Mouse (Mus musculus): ENCODE data around the gene Thra.
"Not testable (repeated sequence)": the region's sequence is repeated elsewhere in the genome, so short reads cannot be mapped to it uniquely, and the experiment has no call there.

Gene Thra

GRCm38 (mm10) chr11:98740393-98741050 lies at the start of gene Thra:
TSS of gene Thra (plus strand) at chr11:98740638.
- no peak for DNase-seq (ENCODE audit: low read depth, low spot score)

GRCm38 (mm10) chr11:98693201-98693600 lies 47.2 kb upstream of the Thra start:
- DNase-seq (ENCODE audit: low read depth, low spot score), result no peak

DNA sequence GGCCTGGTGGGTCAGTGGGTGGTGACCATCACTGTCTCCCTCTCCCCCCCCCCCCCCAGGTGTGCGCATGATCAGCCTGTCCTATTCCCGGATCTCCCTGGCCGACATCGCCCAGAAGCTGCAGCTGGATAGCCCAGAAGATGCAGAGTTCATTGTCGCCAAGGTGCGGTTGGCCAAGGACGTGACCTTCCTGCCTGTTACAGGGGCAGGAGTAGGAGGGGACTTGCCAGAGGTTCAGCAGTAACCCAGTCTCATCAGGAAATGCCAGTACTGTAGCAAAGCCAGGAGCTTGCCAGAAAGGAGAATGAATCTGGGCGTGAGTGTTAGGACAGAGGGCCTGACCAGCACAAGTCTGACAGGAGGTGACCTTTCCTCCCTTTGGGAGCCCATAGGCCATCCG lies 46.7 kb upstream of the Thra start:
- no peak for DNase-seq (ENCODE audit: low read depth, low spot score)

GRCm38 (mm10) chr11:98694301-98694700 lies 46.1 kb upstream of the Thra start:
- DNase-seq (ENCODE audit: low read depth, low spot score), result no peak

GRCm38 (mm10) chr11:98695408-98695807 lies 45.0 kb upstream of the Thra start:
- no peak for DNase-seq (ENCODE audit: low read depth, low spot score)

- DNase-seq (ENCODE audit: low read depth, low spot score), result no peak
Observed at GRCm38 (mm10) chr11:98696454-98697216, 43.8 kb upstream of the Thra start.

DNA sequence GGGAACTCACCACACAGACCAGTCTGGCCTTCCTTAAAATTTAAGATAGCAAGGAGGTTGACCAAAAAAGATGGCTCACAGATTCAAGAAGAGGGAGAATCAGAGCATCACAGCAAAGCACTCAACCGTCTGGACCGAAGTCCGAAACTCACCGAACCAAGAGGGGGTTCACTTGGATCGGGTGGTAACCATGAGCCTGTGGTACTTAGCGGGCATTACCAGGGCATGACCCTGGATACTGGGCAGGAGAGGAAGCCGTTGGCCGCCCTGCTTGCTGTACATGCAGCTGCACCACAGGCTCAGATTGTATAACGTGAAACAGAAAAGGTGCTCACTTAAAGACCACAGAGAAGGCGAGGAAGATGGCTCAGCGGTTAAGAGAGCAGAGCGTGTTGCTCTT lies 43.2 kb upstream of the Thra start:
- no peak for DNase-seq (ENCODE audit: low read depth, low spot score)

- no peak for DNase-seq (ENCODE audit: low read depth, low spot score)
Observed at GRCm38 (mm10) chr11:98698849-98699640, 41.4 kb upstream of the Thra start.

DNA sequence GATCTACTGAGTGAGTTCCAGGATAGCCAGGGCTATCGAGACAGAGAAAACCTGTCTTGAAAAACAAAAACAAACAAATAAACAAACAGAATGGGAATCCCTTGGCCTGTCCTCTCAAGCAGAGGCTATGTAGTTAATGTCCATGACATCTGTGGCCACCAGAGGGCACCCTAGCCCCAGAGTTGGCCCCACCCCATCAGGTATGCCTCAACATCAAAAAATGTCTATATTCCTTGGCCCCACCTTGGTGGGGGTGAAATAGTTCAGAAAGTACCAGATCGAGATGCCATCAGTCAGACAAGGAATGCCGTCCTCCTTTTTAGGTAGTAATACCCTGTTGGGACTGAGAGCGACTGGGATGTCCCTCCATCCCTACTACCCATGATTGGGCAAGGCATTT lies 40.5 kb upstream of the Thra start:
- no peak for DNase-seq (ENCODE audit: low read depth, low spot score)

DNA sequence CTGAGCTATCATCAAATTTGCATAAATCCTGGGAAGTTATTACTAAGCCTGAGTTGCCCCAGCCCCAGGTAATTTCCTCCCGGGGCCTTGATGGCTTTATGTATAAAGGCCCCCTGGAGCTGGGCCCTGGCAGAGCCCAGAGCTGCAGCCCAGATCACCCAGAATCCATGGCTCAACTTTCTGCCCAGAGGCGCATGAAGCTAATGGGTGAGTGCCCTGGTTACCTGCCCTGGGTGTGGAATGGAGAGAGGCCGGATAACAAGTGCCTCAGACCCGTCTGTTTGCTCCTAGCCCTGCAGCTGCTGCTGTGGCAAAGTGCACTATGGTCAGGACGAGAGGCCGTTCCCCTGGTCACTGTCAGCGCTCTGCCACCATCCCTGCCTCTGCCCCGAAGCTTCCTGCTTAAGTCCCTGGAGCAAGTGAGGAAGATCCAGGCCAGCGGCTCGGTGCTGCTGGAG lies 39.2 kb upstream of the Thra start, which contains the start of gene Csf3:
Gene Csf3 (plus strand): TSS at position 51 of the 458 bp plus-strand sequence.
- no peak for DNase-seq (ENCODE audit: low read depth, low spot score)

DNA sequence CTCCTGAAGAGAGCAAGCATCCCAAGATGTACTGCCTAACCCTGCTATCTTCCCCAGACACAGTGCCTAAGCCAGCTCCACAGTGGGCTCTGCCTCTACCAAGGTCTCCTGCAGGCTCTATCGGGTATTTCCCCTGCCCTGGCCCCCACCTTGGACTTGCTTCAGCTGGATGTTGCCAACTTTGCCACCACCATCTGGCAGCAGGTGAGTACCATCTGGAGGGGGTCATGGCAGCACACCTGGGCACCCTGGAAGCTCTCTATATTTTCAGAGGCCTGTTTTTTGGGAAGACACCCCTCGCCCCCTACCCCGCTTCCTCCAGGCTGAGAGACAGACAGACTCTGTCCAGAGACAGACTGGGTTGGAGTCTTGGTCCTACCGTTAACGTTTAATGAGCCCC lies 38.1 kb upstream of the Thra start:
- DNase-seq (ENCODE audit: low read depth, low spot score), result no peak

DNA sequence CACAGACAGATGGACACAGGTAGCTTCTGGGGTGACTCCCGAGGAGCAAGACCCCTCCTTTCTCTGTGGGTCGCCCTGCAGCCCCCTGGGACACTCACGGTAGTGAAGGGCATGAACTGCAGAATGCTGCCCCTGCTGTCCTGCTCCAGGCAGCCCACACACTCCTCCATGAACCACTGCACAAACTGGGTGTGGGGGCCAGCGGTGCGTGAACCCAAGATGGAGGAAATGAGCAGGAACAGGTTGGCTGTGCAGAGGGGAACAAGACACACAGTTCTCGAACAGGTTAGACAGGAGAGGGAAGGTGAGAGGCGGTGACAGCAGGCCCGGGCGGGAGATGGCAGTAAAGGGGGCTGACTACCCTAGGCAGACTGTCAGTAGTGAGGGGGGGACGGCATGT lies 35.4 kb upstream of the Thra start:
- DNase-seq (ENCODE audit: low read depth, low spot score), result no peak

- no peak for DNase-seq (ENCODE audit: low read depth, low spot score)
Observed at GRCm38 (mm10) chr11:98707401-98708281, 32.8 kb upstream of the Thra start.

GRCm38 (mm10) chr11:98708282-98708956 lies 32.0 kb upstream of the Thra start:
- DNase-seq (ENCODE audit: low read depth, low spot score), result no peak

DNA sequence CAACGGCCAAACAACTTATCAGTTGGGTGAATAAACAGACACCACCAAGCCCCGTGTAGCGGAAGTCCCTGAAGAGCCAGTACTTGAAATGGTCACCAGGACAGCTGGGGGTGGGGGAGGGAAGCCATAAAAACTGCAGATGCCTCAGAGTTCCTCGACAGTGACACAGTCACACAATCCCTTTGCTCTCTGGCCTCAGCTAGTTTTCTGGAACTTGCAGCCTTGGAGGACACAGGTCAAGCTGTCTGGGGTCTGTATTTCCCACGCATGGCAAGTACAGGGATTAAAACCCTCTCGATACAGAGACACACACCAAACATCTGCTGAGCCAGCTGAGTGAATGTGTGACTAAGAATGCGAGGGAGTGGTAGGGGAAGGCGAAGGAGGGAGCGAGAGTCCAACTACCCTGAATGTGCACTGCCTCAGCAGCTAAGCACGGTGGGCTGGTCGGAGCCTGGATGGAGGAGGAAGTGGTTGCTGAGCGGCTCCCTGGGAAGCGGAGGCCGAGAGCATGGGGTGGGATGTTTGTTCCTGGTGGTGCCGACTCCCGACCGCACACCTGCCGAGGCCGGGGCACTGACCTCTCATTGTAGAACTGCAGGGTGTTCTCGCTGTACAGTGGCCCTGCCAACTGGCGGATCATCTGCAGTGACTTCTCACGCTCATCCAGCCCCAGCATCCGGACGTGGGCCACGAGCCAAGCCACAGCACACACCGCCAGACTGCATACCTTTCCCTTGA lies 31.3 kb upstream of the Thra start:
- DNase-seq (ENCODE audit: low read depth, low spot score), result no peak

DNA sequence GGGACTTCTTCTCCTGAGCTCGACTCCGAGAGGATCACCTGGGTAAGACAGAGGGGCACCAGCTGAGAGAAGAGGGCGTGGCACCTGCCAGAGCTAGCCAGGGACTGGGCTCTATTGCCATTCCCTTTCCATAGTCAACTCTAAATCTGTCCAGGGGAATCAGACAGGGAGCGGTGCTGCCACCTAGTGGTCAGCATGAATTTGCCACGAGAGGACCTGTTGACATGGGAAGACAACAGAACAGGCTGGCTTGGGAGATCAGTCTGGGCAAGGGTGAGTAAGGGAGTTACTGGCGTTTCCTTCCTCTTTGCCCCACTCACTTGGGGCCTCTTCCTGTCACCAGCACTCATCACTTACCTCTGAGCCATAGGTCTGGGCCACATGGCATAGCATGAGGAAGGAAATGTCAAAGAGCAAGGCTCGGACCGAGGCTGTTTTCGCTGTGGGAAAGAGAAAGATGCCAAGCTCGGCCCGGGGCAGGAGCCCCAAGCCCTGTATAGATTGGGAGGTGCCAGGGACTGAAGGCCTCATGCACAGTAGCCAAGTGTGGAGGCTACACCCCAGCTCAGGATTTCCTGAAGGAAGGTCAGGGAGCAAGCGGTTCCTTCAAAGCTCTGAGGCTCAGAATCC lies 29.9 kb upstream of the Thra start:
- DNase-seq (ENCODE audit: low read depth, low spot score), result peak; percentile 65

- DNase-seq (ENCODE audit: low read depth, low spot score), result no peak
Observed at GRCm38 (mm10) chr11:98711046-98711434, 29.4 kb upstream of the Thra start.

DNA sequence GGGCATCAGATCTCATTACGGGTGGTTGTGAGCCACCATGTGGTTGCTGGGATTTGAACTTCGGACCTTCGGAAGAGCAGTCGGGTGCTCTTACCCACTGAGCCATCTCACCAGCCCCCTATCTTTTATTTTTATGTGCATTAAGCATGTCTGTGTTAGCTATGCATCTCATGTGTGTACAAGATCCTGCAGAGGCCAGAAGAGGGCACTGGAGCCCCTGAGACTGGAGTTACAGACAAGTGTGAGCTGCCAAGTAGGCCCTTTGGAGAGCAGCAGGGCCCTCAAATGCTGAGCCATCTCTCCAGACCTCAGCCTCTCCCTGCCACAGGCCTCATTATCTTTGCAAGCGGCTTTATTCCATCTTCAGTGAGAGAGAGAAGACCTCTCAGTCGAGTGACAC lies 28.4 kb upstream of the Thra start:
- DNase-seq (ENCODE audit: low read depth, low spot score), result not testable (repeated sequence)

- DNase-seq (ENCODE audit: low read depth, low spot score), result no peak
Observed at GRCm38 (mm10) chr11:98713703-98714102, 26.7 kb upstream of the Thra start.

- no peak for DNase-seq (ENCODE audit: low read depth, low spot score)
Observed at GRCm38 (mm10) chr11:98715946-98716345, 24.5 kb upstream of the Thra start.
